Mouse (Mus musculus) liver, postnatal 0 days (tissue): ENCODE measurements at regions not wholly inside any gene's neighbourhood (a gene's known extent, or its start where the extent isn't known, plus 50 kb on each side); places are given as distances from the start of the nearest gene placed in this dataset.

Experiments
- CTCF ChIP-seq: sonication (generic); IDR thresholded peaks from 2 replicates; pipeline ENCODE4 v1.5.1; 2016; ENCODE audit warnings: antibody characterized with exemption, low read depth
- EP300 ChIP-seq: IDR thresholded peaks from 2 replicates; pipeline ENCODE4 v1.6.1; 2016; ENCODE audit warnings: antibody characterized with exemption, low read depth, mild to moderate bottlenecking

DNA sequence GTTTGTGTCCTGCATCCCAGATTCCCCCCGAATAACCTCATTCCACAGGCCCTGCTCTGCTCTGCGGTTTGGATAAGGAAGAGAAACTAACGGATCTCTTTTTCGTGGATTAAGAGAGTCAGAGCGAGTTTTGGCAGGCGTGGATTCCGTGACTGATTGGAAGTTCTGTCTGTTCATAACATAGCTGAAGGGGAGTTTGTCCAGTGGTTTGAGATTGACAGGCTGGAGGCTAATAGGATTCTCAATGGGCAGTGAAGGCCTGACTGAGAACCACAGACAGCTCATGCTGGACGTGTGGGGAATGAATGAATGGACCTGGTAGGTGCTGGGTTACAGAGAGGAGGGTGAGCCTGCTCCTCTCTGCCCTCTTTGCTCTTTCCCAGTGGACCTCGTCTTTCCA is 269.6 kb downstream of the Vps13c start:
- TF ChIP-seq CTCF: no peak
- no peak for TF ChIP-seq EP300
